Mouse (Mus musculus) ES-E14 (cell line): ENCODE data around the gene Hmgb4.

ENCODE experiments used
- CHD2 ChIP-seq: IDR thresholded peaks from 2 replicates; pipeline ENCODE4 v1.6.1; 2014; ENCODE audit warnings: mild to moderate bottlenecking, low read depth, low read length, inconsistent platforms
- ZC3H11A ChIP-seq: IDR thresholded peaks from 2 replicates; pipeline ENCODE4 v1.6.1; 2012; ENCODE audit warnings: low read depth, mild to moderate bottlenecking, inconsistent platforms, low read length, borderline replicate concordance
- ZNF384 ChIP-seq: IDR thresholded peaks from 2 replicates; pipeline ENCODE4 v1.6.1; 2012; ENCODE audit warnings: low read depth, low read length, inconsistent platforms

DNA sequence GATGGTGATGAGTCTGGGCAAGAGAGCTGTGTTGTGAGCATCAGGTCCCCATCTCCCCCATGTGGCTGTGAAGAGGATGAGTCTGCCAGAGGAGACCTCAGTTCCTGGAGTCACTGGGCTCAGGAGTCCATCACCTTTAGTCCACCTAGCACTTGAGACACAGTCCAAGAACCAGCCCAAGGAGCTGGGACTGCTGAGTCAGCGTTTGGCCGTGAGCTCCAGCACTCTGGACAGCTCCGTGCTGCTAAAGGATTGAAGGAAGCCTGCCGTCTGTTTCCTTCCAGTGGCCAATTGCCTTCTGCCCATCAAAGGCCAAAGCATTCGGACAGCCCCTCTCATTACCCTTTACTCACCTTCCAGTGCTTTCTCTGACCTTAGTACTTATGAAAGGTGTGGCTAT is 12.1 kb downstream of the Hmgb4 start:
- TF ChIP-seq ZNF384, result no peak
- TF ChIP-seq CHD2, result no peak
- no peak for TF ChIP-seq ZC3H11A
